9 mouse cellular contexts compared by ENCODE assay signal in the genomic region with DNA sequence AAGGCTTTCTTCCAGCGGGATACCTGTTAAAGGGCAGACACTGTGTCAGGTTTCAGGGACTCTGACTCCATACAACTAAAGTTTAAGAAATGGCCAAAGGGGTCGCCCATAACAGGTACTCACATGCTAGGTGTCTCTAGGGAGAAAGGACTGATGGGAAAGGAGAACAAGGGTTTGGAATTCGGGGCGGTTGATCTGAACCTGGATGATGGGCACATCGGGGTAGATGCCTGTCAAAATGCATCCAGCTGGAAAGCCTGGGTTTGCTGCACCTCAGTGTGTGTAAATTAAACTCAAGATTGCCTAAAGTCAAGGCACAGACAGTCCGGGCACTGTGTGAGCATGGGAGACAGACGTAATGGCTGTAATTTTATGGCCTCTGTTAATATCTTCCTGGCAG. TPM values are rescaled to one million over a fixed set of nuclear protein-coding genes. Genes with fewer than 3 reads are reported as not detected.
DNase-seq lines count a peak whose midpoint lies in the region; ATAC-seq lines count a peak whose summit lies in the region.
"Had no signal": no experiment of that assay in that cellular context is flagged by ENCODE, and none has a peak within 500 bp of the region (broad histone marks: within the 10 kb centered on the region; RNA-seq: fewer than 3 reads in every experiment).

No protein-coding gene starts in this region.

- peak overlapping the region; percentile 37; the same call in 1 of the 2 replicates for H3K4me3 ChIP-seq in kidney, embryonic 16.5 days (ENCODE audit: low read length)
- H3K4me3 ChIP-seq in embryonic facial prominence, embryonic 10.5 days = peak overlapping the region; percentile 55
- H3K4me3 ChIP-seq in hindbrain, embryonic 13.5 days = peak overlapping the region; percentile 33
- H3K4me3 ChIP-seq in midbrain, embryonic 13.5 days (replicated peaks) = peak overlapping the region; percentile 37

- H3K9me3 ChIP-seq in kidney, embryonic 16.5 days (ENCODE audit: low read length) = no peaks in the 10 kb centered on the region
- no peaks in the 10 kb centered on the region for H3K9me3 ChIP-seq in embryonic facial prominence, embryonic 10.5 days
- H3K9me3 ChIP-seq in hindbrain, embryonic 13.5 days = no peaks in the 10 kb centered on the region
- H3K9me3 ChIP-seq in midbrain, embryonic 13.5 days = no peaks in the 10 kb centered on the region

- no peaks in the 10 kb centered on the region for H3K27me3 ChIP-seq in kidney, embryonic 16.5 days (ENCODE audit: insufficient read depth, low read length)
- H3K27me3 ChIP-seq in embryonic facial prominence, embryonic 10.5 days (replicated peaks; ENCODE audit: low read depth, poor library complexity, severe bottlenecking) = peaks cover 10% of the 10 kb centered on the region; the same call in 1 of the 2 replicates
- H3K27me3 ChIP-seq in hindbrain, embryonic 13.5 days = 0 out of 2 replicates have a peak, but pooled peaks cover 5% of the 10 kb centered on the region
- no peaks in the 10 kb centered on the region; the same call in 1 of the 2 replicates for H3K27me3 ChIP-seq in midbrain, embryonic 13.5 days

- 16% methylated on average over 7 of the region's 7 CpGs for WGBS in kidney, embryonic 16.5 days
- 7% methylated on average over 7 of the region's 7 CpGs for WGBS in embryonic facial prominence, embryonic 10.5 days
- 6% methylated on average over 7 of the region's 7 CpGs for WGBS in hindbrain, embryonic 13.5 days
- WGBS in midbrain, embryonic 13.5 days = 7% methylated on average over 7 of the region's 7 CpGs

- no peak for DNase-seq in kidney, postnatal 36 days
- DNase-seq in embryonic facial prominence, embryonic 10.5 days (ENCODE audit: low spot score) = no peak
- no peak for DNase-seq in spleen, postnatal 36 days (ENCODE audit: low spot score in 2 of 2)
- DNase-seq in embryo, embryonic 9.5 days (ENCODE audit: extremely low spot score) = no peak
- no peak for DNase-seq in c-Kit-positive CD71-positive TER-119-positive erythroid progenitor cells, embryonic 14.5 days (ENCODE audit: low spot score)

- H3K4me2 ChIP-seq in kidney, embryonic 16.5 days (replicated peaks; ENCODE audit: low read depth, low read length) = peak overlapping the region; percentile 57
- peak overlapping the region; percentile 61 for H3K4me2 ChIP-seq in hindbrain, embryonic 13.5 days
- peak overlapping the region; percentile 56 for H3K4me2 ChIP-seq in midbrain, embryonic 13.5 days (replicated peaks)

- peaks cover 60% of the 10 kb centered on the region for H3K4me1 ChIP-seq in kidney, embryonic 16.5 days (ENCODE audit: insufficient read depth, low read length)
- peaks cover 36% of the 10 kb centered on the region for H3K4me1 ChIP-seq in embryonic facial prominence, embryonic 10.5 days
- H3K4me1 ChIP-seq in hindbrain, embryonic 13.5 days (replicated peaks) = peaks cover 50% of the 10 kb centered on the region
- peaks cover 54% of the 10 kb centered on the region for H3K4me1 ChIP-seq in midbrain, embryonic 13.5 days (replicated peaks)

- no peaks in the 10 kb centered on the region for H3K36me3 ChIP-seq in kidney, embryonic 16.5 days (ENCODE audit: insufficient read depth, low read length)
- no peaks in the 10 kb centered on the region for H3K36me3 ChIP-seq in embryonic facial prominence, embryonic 10.5 days (replicated peaks)
- no peaks in the 10 kb centered on the region for H3K36me3 ChIP-seq in hindbrain, embryonic 13.5 days
- no peaks in the 10 kb centered on the region for H3K36me3 ChIP-seq in midbrain, embryonic 13.5 days

- H3K9ac ChIP-seq in kidney, embryonic 16.5 days (replicated peaks; ENCODE audit: low read length) = peak overlapping the region; percentile 45; the same call in 1 of the 2 replicates
- peak overlapping the region; percentile 73 for H3K9ac ChIP-seq in hindbrain, embryonic 13.5 days
- H3K9ac ChIP-seq in midbrain, embryonic 13.5 days (replicated peaks) = peak overlapping the region; percentile 56

- ATAC-seq in kidney, embryonic 16.5 days (ENCODE audit: low FRiP score, low TSS enrichment) = no peak
- 0 out of 2 replicates have a peak, but pooled peaks have one; percentile 8 for ATAC-seq in hindbrain, embryonic 13.5 days (ENCODE audit: low FRiP score)
- ATAC-seq in midbrain, embryonic 13.5 days = peak; percentile 19

- no peak overlapping the region; the same call in 1 of the 2 replicates for H3K27ac ChIP-seq in kidney, embryonic 16.5 days (ENCODE audit: low read length)
- peak overlapping the region; percentile 63; the same call in 1 of the 2 replicates for H3K27ac ChIP-seq in embryonic facial prominence, embryonic 10.5 days (replicated peaks)
- peak overlapping the region; percentile 86 for H3K27ac ChIP-seq in hindbrain, embryonic 13.5 days
- H3K27ac ChIP-seq in midbrain, embryonic 13.5 days = peak overlapping the region; percentile 86

RNA-seq across cellular contexts. Expression of gene Dad1, which starts 25.4 kb away (rescaled TPM):
- polyA plus RNA-seq in kidney, embryonic 16.5 days (2015; fragmentation: Nextera tagmentation; extraction: Ambion mirVana) = 422 and 474 TPM in 2 replicates
- 229 and 238 TPM in 2 replicates for polyA plus RNA-seq in embryonic facial prominence, embryonic 10.5 days (2016; fragmentation: Nextera tagmentation; extraction: Ambion mirVana)
- polyA plus RNA-seq in hindbrain, embryonic 13.5 days (2015; fragmentation: Nextera tagmentation; extraction: Ambion mirVana) = 343 and 348 TPM in 2 replicates
- polyA plus RNA-seq in midbrain, embryonic 13.5 days (2015; fragmentation: Nextera tagmentation; extraction: Ambion mirVana) = 289 and 300 TPM in 2 replicates

RNA-seq across cellular contexts. Expression of gene Abhd4, which starts 25.5 kb away (rescaled TPM):
- polyA plus RNA-seq in kidney, embryonic 16.5 days (2015; fragmentation: Nextera tagmentation; extraction: Ambion mirVana) = 80.3 and 86.2 TPM in 2 replicates
- 37.3 and 39.9 TPM in 2 replicates for polyA plus RNA-seq in embryonic facial prominence, embryonic 10.5 days (2016; fragmentation: Nextera tagmentation; extraction: Ambion mirVana)
- polyA plus RNA-seq in hindbrain, embryonic 13.5 days (2015; fragmentation: Nextera tagmentation; extraction: Ambion mirVana) = 58.2 and 58.7 TPM in 2 replicates
- polyA plus RNA-seq in midbrain, embryonic 13.5 days (2015; fragmentation: Nextera tagmentation; extraction: Ambion mirVana) = 38.2 and 43.7 TPM in 2 replicates

RNA-seq across cellular contexts. Expression of gene Olfr49, which starts 56.2 kb away (rescaled TPM):
- polyA plus RNA-seq in kidney, embryonic 16.5 days (2015; fragmentation: Nextera tagmentation; extraction: Ambion mirVana) = not detected in 2 replicates
- not detected in 2 replicates for polyA plus RNA-seq in embryonic facial prominence, embryonic 10.5 days (2016; fragmentation: Nextera tagmentation; extraction: Ambion mirVana)
- polyA plus RNA-seq in hindbrain, embryonic 13.5 days (2015; fragmentation: Nextera tagmentation; extraction: Ambion mirVana) = not detected in 2 replicates
- not detected in 2 replicates for polyA plus RNA-seq in midbrain, embryonic 13.5 days (2015; fragmentation: Nextera tagmentation; extraction: Ambion mirVana)
- polyA plus RNA-seq: large intestine, adult 2 months had no signal
